Mouse (Mus musculus) MEL (cell line): ENCODE measurements around the gene Grin2b.

Source experiments
- CTCF ChIP-seq, 3 experiments: IDR thresholded peaks in 2 of 3; conservative IDR thresholded peaks in 1 of 3; 2 replicates each; pipeline ENCODE4 v1.5.1; 2011 to 2012; ENCODE audit warnings: low read length in 3 of 3, low read depth in 2 of 3, mild to moderate bottlenecking in 2 of 3, improper control_type of control experiment in 1 of 3, inconsistent platforms in 1 of 3, mixed read lengths in 1 of 3, moderate library complexity in 1 of 3; ENCODE audit not compliant: control insufficient read depth in 1 of 3, insufficient read depth in 1 of 3, poor library complexity in 1 of 3, severe bottlenecking in 1 of 3
- JUND ChIP-seq: IDR thresholded peaks from 2 replicates; pipeline ENCODE4 v1.6.1; 2011; ENCODE audit warnings: low read depth, mild to moderate bottlenecking, improper control_type of control experiment, low read length
- NELFE ChIP-seq: IDR thresholded peaks from 2 replicates; pipeline ENCODE4 v1.6.1; 2011; ENCODE audit warnings: low read depth, low read length, improper control_type of control experiment
- POLR2A ChIP-seq, 2 experiments: IDR thresholded peaks; 2 replicates each; pipeline ENCODE4 v1.6.1; 2011 to 2012; ENCODE audit warnings: low read length in 2 of 2, mild to moderate bottlenecking in 2 of 2, control low read depth in 1 of 2, improper control_type of control experiment in 1 of 2, low read depth in 1 of 2, moderate library complexity in 1 of 2; ENCODE audit not compliant: control insufficient read depth in 1 of 2, insufficient read depth in 1 of 2, poor library complexity in 1 of 2
- POLR2AphosphoS5 ChIP-seq: IDR thresholded peaks from 2 replicates; pipeline ENCODE4 v1.6.1; 2012; ENCODE audit warnings: low read depth, borderline replicate concordance, mild to moderate bottlenecking, inconsistent platforms, low read length, moderate library complexity, mixed read lengths
- TBP ChIP-seq: IDR thresholded peaks from 2 replicates; pipeline ENCODE4 v1.8.0; 2011; ENCODE audit warnings: low read depth, low read length, improper control_type of control experiment
- ZKSCAN1 ChIP-seq: IDR thresholded peaks from 2 replicates; pipeline ENCODE4 v1.6.1; 2012; ENCODE audit warnings: low read depth, mild to moderate bottlenecking, inconsistent platforms, low read length, improper control_type of control experiment, moderate library complexity

DNA sequence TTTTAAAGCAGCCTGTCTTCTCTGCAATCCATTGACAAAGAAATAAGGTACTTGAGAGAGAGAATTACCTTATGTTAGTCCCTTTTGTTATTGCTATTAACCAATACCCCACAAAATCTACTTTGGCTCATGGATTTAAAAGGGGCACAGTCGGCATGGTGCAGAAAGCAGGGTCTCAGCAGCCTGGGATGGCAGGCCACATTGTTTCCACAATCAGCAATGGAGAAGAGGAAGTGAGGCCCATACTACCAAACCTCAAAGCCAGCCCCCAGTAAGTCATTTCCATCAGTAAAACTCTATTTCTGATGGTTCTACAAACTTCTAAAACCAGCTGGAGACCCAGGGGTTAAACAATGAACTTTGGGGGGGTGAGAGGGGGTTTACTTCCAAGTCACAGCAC lies 417.2 kb downstream of the Grin2b start:
- TF ChIP-seq CTCF (IDR thresholded peaks at IDR 0.05 in 2 of 3, conservative IDR thresholded peaks at IDR 0.05 in 1 of 3; ENCODE audit: control insufficient read depth in 1 of 3, insufficient read depth in 1 of 3, low read depth in 2 of 3, low read length in 3 of 3, poor library complexity in 1 of 3, severe bottlenecking in 1 of 3), result no peak
- no peak for TF ChIP-seq POLR2A (IDR thresholded peaks at IDR 0.05; ENCODE audit: control insufficient read depth in 1 of 2, insufficient read depth in 1 of 2, low read depth in 1 of 2, low read length in 2 of 2, poor library complexity in 1 of 2)
- no peak for TF ChIP-seq NELFE
- TF ChIP-seq POLR2AphosphoS5, result no peak
- TF ChIP-seq ZKSCAN1, result no peak
- TF ChIP-seq JUND, result no peak
- no peak for TF ChIP-seq TBP
